Mouse (Mus musculus): ENCODE measurements at regions not wholly inside any gene's neighbourhood (a gene's known extent, or its start where the extent isn't known, plus 50 kb on each side); places are given as distances from the start of the nearest gene placed in this dataset.

DNA sequence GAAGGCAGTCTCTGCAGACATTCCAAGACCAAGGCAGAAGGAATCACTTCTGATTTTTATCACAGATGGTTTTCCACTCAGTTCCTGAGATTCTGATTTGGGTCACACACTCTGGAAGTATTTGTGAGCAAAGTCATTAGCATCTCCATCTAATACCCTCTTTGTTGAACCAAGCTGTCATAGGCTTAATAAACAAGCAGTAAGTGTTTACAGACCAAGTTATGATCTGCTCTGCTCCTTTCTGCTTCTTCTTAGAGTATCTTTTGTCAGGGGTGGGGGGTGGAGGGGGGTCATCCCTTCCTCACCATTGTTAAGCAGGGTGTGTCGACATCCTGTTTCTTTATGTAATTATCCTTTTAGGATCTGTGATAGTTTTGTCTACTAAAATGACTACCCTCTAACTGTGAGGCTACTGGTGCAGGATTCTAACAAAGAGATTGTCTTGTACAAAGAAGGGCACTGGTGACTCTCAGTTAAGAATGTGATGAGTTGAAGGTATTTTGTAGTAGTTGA lies 358.2 kb upstream of the Adgrl2 start:
- intact Hi-C loops (cut with DNase I) = no loop called here
- DNase-seq (ENCODE audit: low spot score in 2 of 2) = no peak

DNA sequence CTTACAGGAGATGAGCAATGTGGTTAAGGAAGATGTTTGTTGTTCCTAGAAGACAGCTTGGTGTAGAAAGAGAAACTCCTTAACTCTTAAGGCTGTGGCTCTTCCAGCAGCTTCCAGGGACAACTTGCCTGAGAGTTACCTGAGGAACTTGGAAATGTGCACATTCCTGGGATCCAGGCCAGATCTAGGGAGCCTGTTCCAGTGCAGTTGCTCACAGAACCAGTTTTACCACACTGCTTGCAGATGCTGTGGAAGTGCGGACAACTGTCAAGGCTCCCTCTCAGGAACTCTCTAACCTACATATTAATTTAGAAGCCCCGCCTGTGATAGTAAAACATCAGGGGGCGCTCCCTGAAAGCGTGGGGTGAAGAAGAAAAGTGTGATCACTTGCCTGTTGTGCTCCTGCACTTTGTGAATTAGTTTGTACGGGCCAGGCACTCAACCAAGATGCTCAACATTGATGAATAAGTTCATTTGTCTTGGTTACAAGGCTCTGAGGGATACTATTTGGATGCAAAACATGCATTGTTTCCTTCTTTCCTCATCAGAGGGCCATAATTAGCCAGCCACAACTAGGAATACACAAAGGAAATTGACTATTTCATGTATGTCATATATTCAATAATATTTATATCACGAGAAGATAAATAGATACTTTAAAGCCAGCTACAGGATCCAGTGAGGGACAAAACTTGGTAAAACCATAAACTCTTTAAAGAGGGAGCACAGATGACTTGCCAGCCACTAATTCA lies 357.1 kb upstream of the Adgrl2 start:
- intact Hi-C loops (cut with DNase I) = no loop called here

GRCm38 (mm10) chr3:149342511-149342910 lies 352.2 kb upstream of the Adgrl2 start:
- no peak for DNase-seq (ENCODE audit: low spot score in 2 of 2)
- intact Hi-C loops (cut with DNase I) = no loop called here

More for the DNA sequence above, 357.1 kb upstream of the Adgrl2 start:
- DNase-seq (ENCODE audit: low spot score in 2 of 2) = no peak

DNA sequence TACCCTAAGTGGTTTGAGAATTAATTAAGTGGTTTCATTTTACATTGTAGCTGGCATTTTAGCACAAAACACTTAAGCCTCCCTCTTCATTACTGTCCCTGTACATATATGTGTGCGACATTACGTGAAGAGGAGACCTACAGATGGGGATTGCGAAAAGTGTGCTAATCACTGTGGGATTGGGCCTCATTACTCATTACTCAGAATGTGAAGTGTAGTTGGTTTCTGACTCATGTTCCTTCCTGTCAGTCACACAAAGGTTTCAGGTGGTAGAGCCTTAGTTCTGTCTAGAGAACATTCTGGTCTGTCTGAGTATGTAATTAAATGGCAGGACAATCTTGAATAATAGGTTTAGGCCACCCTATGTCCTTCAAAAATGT lies 349.0 kb upstream of the Adgrl2 start:
- intact Hi-C loops (cut with DNase I) = no loop called here
- no peak for DNase-seq (ENCODE audit: low spot score in 2 of 2)

DNA sequence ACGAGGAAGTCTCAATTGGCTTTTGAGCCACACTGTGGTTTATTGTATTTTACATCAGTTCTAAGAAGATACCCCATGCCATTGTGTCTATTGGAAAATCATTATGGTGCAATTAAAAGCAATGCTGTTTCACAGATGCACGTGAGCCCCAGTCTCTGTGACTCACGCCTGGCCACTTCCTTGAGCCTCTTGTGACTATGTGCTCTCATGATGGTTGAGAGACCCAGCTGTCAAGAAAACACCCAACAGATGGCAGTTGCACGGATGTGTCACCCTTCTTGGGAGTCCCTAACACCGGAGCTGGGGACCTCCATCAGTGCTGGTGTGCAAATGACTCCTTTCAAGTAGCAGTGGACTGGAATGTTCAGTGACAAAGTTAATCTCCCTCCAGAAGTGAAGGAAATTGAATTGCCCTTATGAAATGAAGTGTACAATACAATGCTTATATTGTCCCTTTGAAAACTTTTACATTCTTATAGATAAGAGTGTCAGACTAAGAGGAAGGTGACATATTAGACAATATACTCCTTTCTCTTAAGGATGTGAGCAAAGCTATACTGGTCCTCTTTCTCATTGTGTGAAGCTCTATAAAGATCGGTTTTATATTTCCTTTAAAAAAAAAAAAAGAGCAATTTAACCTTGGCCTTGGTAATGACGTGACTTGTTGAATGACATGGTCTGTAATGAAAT lies 348.5 kb upstream of the Adgrl2 start:
- intact Hi-C loops (cut with DNase I) = no loop called here
- DNase-seq (ENCODE audit: low spot score in 2 of 2) = no peak

- no peak for DNase-seq (ENCODE audit: low spot score in 2 of 2)
- intact Hi-C loops (cut with DNase I) = no loop called here
Measured at GRCm38 (mm10) chr3:149335259-149335658, 344.9 kb upstream of the Adgrl2 start.

GRCm38 (mm10) chr3:149333607-149334006 lies 343.3 kb upstream of the Adgrl2 start:
- DNase-seq (ENCODE audit: low spot score in 2 of 2) = no peak
- intact Hi-C loops (cut with DNase I) = no loop called here

- intact Hi-C loops (cut with DNase I) = no loop called here
- no peak for DNase-seq (ENCODE audit: low spot score in 2 of 2)
Measured at GRCm38 (mm10) chr3:149333131-149333530, 342.8 kb upstream of the Adgrl2 start.

GRCm38 (mm10) chr3:149332105-149332504 lies 341.8 kb upstream of the Adgrl2 start:
- intact Hi-C loops (cut with DNase I) = no loop called here
- no peak for DNase-seq (ENCODE audit: low spot score in 2 of 2)

- no peak for DNase-seq (ENCODE audit: low spot score in 2 of 2)
- intact Hi-C loops (cut with DNase I) = no loop called here
Measured at GRCm38 (mm10) chr3:149331251-149331960, 341.1 kb upstream of the Adgrl2 start.

GRCm38 (mm10) chr3:149330716-149331115 lies 340.4 kb upstream of the Adgrl2 start:
- no peak for DNase-seq (ENCODE audit: low spot score in 2 of 2)
- intact Hi-C loops (cut with DNase I) = no loop called here

GRCm38 (mm10) chr3:149330041-149330440 lies 339.7 kb upstream of the Adgrl2 start:
- no peak for DNase-seq (ENCODE audit: low spot score in 2 of 2)
- intact Hi-C loops (cut with DNase I) = no loop called here

GRCm38 (mm10) chr3:149329615-149330014 lies 339.3 kb upstream of the Adgrl2 start:
- intact Hi-C loops (cut with DNase I) = no loop called here
- no peak for DNase-seq (ENCODE audit: low spot score in 2 of 2)

GRCm38 (mm10) chr3:149326664-149327063 lies 336.3 kb upstream of the Adgrl2 start:
- intact Hi-C loops (cut with DNase I) = no loop called here
- no peak for DNase-seq (ENCODE audit: low spot score in 2 of 2)

- no peak for DNase-seq (ENCODE audit: low spot score in 2 of 2)
- intact Hi-C loops (cut with DNase I) = no loop called here
Measured at GRCm38 (mm10) chr3:149324088-149324487, 333.7 kb upstream of the Adgrl2 start.

DNA sequence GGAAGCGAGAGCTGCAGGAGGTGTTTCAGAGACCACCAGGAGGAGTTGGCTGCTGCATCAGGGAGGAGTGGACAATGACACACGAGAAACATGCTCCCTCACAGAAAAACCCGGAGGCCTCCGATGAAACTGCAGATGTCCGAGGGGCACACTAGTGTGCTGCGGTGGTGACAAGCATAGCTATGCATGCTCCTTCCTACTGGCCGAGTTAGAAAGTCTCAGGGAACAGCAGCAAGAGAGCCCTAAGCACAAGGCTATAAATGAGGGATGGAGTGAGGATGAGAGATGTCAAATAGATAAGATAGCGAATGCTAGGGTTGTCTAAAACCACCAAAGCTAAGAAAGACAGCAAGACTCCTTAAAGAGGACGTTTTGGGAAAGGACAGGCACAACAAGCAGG lies 328.4 kb upstream of the Adgrl2 start:
- intact Hi-C loops (cut with DNase I) = no loop called here
- no peak for DNase-seq (ENCODE audit: low spot score in 2 of 2)

- no peak for DNase-seq (ENCODE audit: low spot score in 2 of 2)
- intact Hi-C loops (cut with DNase I) = no loop called here
Measured at GRCm38 (mm10) chr3:149314258-149314657, 323.9 kb upstream of the Adgrl2 start.

DNA sequence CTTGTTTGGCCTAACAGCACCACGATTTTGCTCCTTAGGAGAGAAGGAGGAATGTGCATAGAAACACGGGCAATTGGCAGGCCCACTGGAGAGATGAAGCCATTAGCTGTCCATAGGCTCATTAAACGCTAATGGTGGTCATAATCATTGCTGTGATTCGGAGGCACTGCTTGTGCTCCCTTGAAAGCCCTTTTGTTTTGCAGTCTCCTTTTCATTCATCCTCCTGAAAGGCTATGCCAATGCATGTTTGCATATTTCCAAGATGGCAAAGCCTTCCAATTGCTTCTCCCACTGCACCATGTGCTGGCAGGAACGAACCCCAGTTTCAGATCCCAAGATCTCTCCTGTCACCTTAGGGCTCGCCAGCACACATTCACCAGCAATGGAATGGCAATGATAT lies 322.9 kb upstream of the Adgrl2 start:
- intact Hi-C loops (cut with DNase I) = no loop called here

DNA sequence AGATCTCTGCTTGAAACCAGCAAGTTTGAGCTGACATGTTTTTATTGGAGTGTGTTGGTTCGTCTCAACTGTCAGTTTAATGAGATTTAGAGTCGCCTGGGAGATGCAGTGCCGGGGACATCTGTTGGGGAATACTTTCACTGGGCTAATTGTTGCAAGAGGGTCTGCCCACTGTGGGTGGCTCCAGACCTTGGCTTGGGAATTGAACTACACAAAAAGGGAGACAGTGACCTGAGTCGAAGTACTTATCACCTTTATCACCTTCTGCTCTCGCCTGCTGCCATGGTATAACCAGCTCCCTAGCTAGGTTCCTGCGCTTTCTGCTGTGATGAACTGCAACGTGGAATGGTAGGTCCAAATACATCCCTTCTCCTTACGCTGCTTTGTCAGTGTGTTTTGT lies 321.2 kb upstream of the Adgrl2 start:
- intact Hi-C loops (cut with DNase I) = no loop called here
- DNase-seq (ENCODE audit: low spot score in 2 of 2) = no peak

More for the DNA sequence above, 322.9 kb upstream of the Adgrl2 start:
- no peak for DNase-seq (ENCODE audit: low spot score in 2 of 2)

GRCm38 (mm10) chr3:149306709-149307108 lies 316.4 kb upstream of the Adgrl2 start:
- DNase-seq (ENCODE audit: low spot score in 2 of 2) = no peak
- intact Hi-C loops (cut with DNase I) = no loop called here

Measured in left cerebral cortex, postnatal 14 days (tissue).